Mouse (Mus musculus) limb, embryonic 11.5 days (tissue): ENCODE data around the gene Reg3b. TPM values are rescaled to one million over a fixed set of nuclear protein-coding genes. Genes with fewer than 3 reads are reported as not detected.

Experiments used
- ATAC-seq: fragments of 200-750 bp; cut with Nextera tagmentation; 2 replicates; pipeline ENCODE4 v1.8.0; 2017; ENCODE audit warnings: low read depth; ENCODE audit not compliant: insufficient number of reproducible peaks, low FRiP score, low TSS enrichment
- DNase-seq: peaks from one replicate; pipeline ENCODE4 v3.0.0-alpha.2; 2015; ENCODE audit warnings: low spot score
- H3K27ac ChIP-seq: fragments of 300-500 bp; sonication (generic); replicated peaks from 2 replicates; pipeline ENCODE4 v1.5.1; 2014; ENCODE audit warnings: low read depth, mild to moderate bottlenecking, low read length
- H3K27me3 ChIP-seq: fragments of 300-500 bp; sonication (generic); 2 replicates; pipeline ENCODE4 v1.6.1; 2014; ENCODE audit warnings: mild to moderate bottlenecking, low read length, mixed read lengths; ENCODE audit not compliant: control insufficient read depth, insufficient read depth
- H3K36me3 ChIP-seq: fragments of 300-500 bp; sonication (generic); 2 replicates; pipeline ENCODE4 v1.6.1; 2014; ENCODE audit warnings: mild to moderate bottlenecking, low read length, moderate library complexity, mixed read lengths; ENCODE audit not compliant: control insufficient read depth, insufficient read depth
- H3K4me1 ChIP-seq: fragments of 300-500 bp; sonication (generic); 2 replicates; pipeline ENCODE4 v1.6.1; 2014; ENCODE audit warnings: low read length, mixed read lengths; ENCODE audit not compliant: control insufficient read depth, insufficient read depth
- H3K4me2 ChIP-seq: fragments of 300-500 bp; sonication (generic); 2 replicates; pipeline ENCODE4 v1.6.1; 2014; ENCODE audit warnings: low read depth, mild to moderate bottlenecking, moderate library complexity; ENCODE audit not compliant: severe bottlenecking
- H3K4me3 ChIP-seq: fragments of 300-500 bp; sonication (generic); 2 replicates; pipeline ENCODE4 v1.5.1; 2014; ENCODE audit warnings: low read depth, low read length
- H3K9ac ChIP-seq: fragments of 300-500 bp; sonication (generic); 2 replicates; pipeline ENCODE4 v1.6.1; 2014; ENCODE audit warnings: mild to moderate bottlenecking, low read length
- H3K9me3 ChIP-seq: fragments of 300-500 bp; sonication (generic); 2 replicates; pipeline ENCODE4 v1.6.1; 2016; ENCODE audit warnings: low read length; ENCODE audit not compliant: control insufficient read depth
- WGBS: fragments of 180-500 bp; shearing (Covaris S2); extraction: QIAGEN DNeasy Blood & Tissue Kit; methylation state at CpG from one replicate; pipeline ENCODE4 v1.1.7; 2014; 5-methylcytosine and 5-hydroxymethylcytosine counted together
- polyA plus RNA-seq: library from polyadenylated mRNA; unstranded; fragments of >200 nt; fragmentation: Nextera tagmentation; extraction: Ambion mirVana; gene quantifications from 2 replicates; pipeline ENCODE4 v1.2.1, GENCODE M21; 2014

Gene Reg3b
- not detected in 2 replicates for polyA plus RNA-seq

GRCm38 (mm10) chr6:78370357-78370756 is at the start of gene Reg3b:
Gene Reg3b (plus strand): TSS chr6:78370657.
- WGBS = 79% methylated on average over 2 of the region's 2 CpGs
- Histone ChIP-seq H3K36me3 (no peaks in the 10 kb centered on the region), H3K4me3 (no peak within 1 kb of the TSS), H3K9ac (no peak within 1 kb of the TSS), H3K27me3 (no peaks in the 10 kb centered on the region), H3K9me3 (no peaks in the 10 kb centered on the region), H3K27ac (no peak within 1 kb of the TSS), H3K4me1 (no peaks in the 10 kb centered on the region), H3K4me2 (no peak within 1 kb of the TSS)
- ATAC-seq (no peak), DNase-seq (no peak)

GRCm38 (mm10) chr6:78327798-78328197 is 42.7 kb upstream of the Reg3b start:
- H3K27ac ChIP-seq = no peak overlapping the region
- DNase-seq (no peak), ATAC-seq (no peak)
- no peak overlapping the region for H3K4me2 ChIP-seq
- no peaks in the 10 kb centered on the region for H3K27me3 ChIP-seq
- H3K4me3 ChIP-seq = no peak overlapping the region
- H3K4me1 ChIP-seq = no peaks in the 10 kb centered on the region
- H3K9ac ChIP-seq = no peak overlapping the region
- no peaks in the 10 kb centered on the region for H3K9me3 ChIP-seq
- H3K36me3 ChIP-seq = no peaks in the 10 kb centered on the region

GRCm38 (mm10) chr6:78329166-78329565 is 41.3 kb upstream of the Reg3b start:
- no peaks in the 10 kb centered on the region for H3K4me1 ChIP-seq
- H3K27me3 ChIP-seq = no peaks in the 10 kb centered on the region
- H3K9ac ChIP-seq = no peak overlapping the region
- no peaks in the 10 kb centered on the region for H3K36me3 ChIP-seq
- no peak overlapping the region for H3K27ac ChIP-seq
- no peak for DNase-seq
- H3K9me3 ChIP-seq = no peaks in the 10 kb centered on the region
- ATAC-seq = no peak
- H3K4me2 ChIP-seq = no peak overlapping the region
- H3K4me3 ChIP-seq = no peak overlapping the region
- WGBS = 59% methylated on average over 2 of the region's 2 CpGs

- Histone ChIP-seq H3K4me3 (no peak overlapping the region), H3K9me3 (no peaks in the 10 kb centered on the region), H3K9ac (no peak overlapping the region), H3K4me1 (no peaks in the 10 kb centered on the region), H3K27ac (no peak overlapping the region), H3K36me3 (no peaks in the 10 kb centered on the region), H3K4me2 (no peak overlapping the region), H3K27me3 (no peaks in the 10 kb centered on the region)
- WGBS = 41% methylated on average over 7 of the region's 7 CpGs
- peak; percentile 21 for DNase-seq
- ATAC-seq = no peak
Observed at GRCm38 (mm10) chr6:78331919-78332569, 38.4 kb upstream of the Reg3b start.

GRCm38 (mm10) chr6:78340296-78340695 is 30.2 kb upstream of the Reg3b start:
- Histone ChIP-seq H3K27me3 (no peaks in the 10 kb centered on the region), H3K4me2 (no peak overlapping the region), H3K4me3 (no peak overlapping the region), H3K27ac (no peak overlapping the region), H3K9ac (no peak overlapping the region), H3K4me1 (no peaks in the 10 kb centered on the region), H3K36me3 (no peaks in the 10 kb centered on the region), H3K9me3 (no peaks in the 10 kb centered on the region)
- DNase-seq (no peak), ATAC-seq (no peak)

- H3K27ac ChIP-seq = no peak overlapping the region
- DNase-seq (no peak), ATAC-seq (no peak)
- no peak overlapping the region for H3K9ac ChIP-seq
- no peak overlapping the region for H3K4me3 ChIP-seq
- H3K9me3 ChIP-seq = no peaks in the 10 kb centered on the region
- no peaks in the 10 kb centered on the region for H3K27me3 ChIP-seq
- H3K36me3 ChIP-seq = no peaks in the 10 kb centered on the region
- 72% methylated on average over 2 of the region's 2 CpGs for WGBS
- H3K4me1 ChIP-seq = no peaks in the 10 kb centered on the region
- H3K4me2 ChIP-seq = no peak overlapping the region
Observed at GRCm38 (mm10) chr6:78341689-78342088, 28.8 kb upstream of the Reg3b start.

- Histone ChIP-seq H3K4me1 (no peaks in the 10 kb centered on the region), H3K9me3 (no peaks in the 10 kb centered on the region), H3K36me3 (no peaks in the 10 kb centered on the region), H3K27ac (no peak overlapping the region), H3K27me3 (no peaks in the 10 kb centered on the region), H3K4me3 (no peak overlapping the region), H3K4me2 (no peak overlapping the region), H3K9ac (no peak overlapping the region)
- WGBS = 69% methylated on average over 2 of the region's 2 CpGs
- DNase-seq (no peak), ATAC-seq (no peak)
Observed at GRCm38 (mm10) chr6:78361971-78362563, 8.4 kb upstream of the Reg3b start.

GRCm38 (mm10) chr6:78378765-78379164 is 8.3 kb downstream of the Reg3b start, which contains the start of gene Reg3d:
Gene Reg3d (minus strand): TSS chr6:78378865.
- H3K36me3 ChIP-seq = no peaks in the 10 kb centered on the region
- no peak within 1 kb of the TSS for H3K27ac ChIP-seq
- no peak within 1 kb of the TSS for H3K9ac ChIP-seq
- H3K4me2 ChIP-seq = no peak within 1 kb of the TSS
- no peaks in the 10 kb centered on the region for H3K27me3 ChIP-seq
- no peaks in the 10 kb centered on the region for H3K9me3 ChIP-seq
- no peaks in the 10 kb centered on the region for H3K4me1 ChIP-seq
- H3K4me3 ChIP-seq = no peak within 1 kb of the TSS
- no peak for ATAC-seq
- DNase-seq = no peak
- WGBS = 76% methylated on average over 2 of the region's 2 CpGs

- Histone ChIP-seq H3K4me2 (no peak within 1 kb of the TSS), H3K4me3 (no peak within 1 kb of the TSS), H3K9ac (no peak within 1 kb of the TSS), H3K9me3 (no peaks in the 10 kb centered on the region), H3K4me1 (no peaks in the 10 kb centered on the region), H3K36me3 (no peaks in the 10 kb centered on the region), H3K27me3 (no peaks in the 10 kb centered on the region), H3K27ac (no peak within 1 kb of the TSS)
- ATAC-seq (no peak), DNase-seq (no peak)
Observed at GRCm38 (mm10) chr6:78380409-78380808, 10.0 kb downstream of the Reg3b start, which contains the start of gene Reg3a. Gene Reg3a (plus strand): TSS chr6:78380709.
